Mouse (Mus musculus) urinary bladder, adult 2 months (tissue): Measurements from ENCODE around the gene Mrps2. TPM values are rescaled to one million over a fixed set of nuclear protein-coding genes. Genes with fewer than 3 reads are reported as not detected.
"Not testable (repeated sequence)": the region's sequence is repeated elsewhere in the genome, so short reads cannot be mapped to it uniquely, and the experiment has no call there.

Experiments
- DNase-seq: peaks from one replicate; pipeline ENCODE4 v3.0.0; 2022; ENCODE audit warnings: low spot score
- polyA plus RNA-seq: library from polyadenylated mRNA; depleted of rRNA; stranded (reverse); fragments of >200 nt; gene quantifications from 2 replicates; pipeline ENCODE4 v1.2.3, GENCODE M21; 2012

Mrps2 gene
- polyA plus RNA-seq, 1 experiment: 30.9 TPM

- DNase-seq: not testable (repeated sequence)
Observed at GRCm38 (mm10) chr2:28472011-28472410, 4.1 kb downstream of the Mrps2 start.

- DNase-seq: not testable (repeated sequence)
Observed at GRCm38 (mm10) chr2:28477993-28478392, 10.1 kb downstream of the Mrps2 start.

- DNase-seq: no peak
Observed at GRCm38 (mm10) chr2:28479208-28480204, 11.6 kb downstream of the Mrps2 start.

GRCm38 (mm10) chr2:28483861-28484260 is 16.0 kb downstream of the Mrps2 start:
- no peak for DNase-seq

GRCm38 (mm10) chr2:28494521-28494920 is 26.7 kb downstream of the Mrps2 start:
- no peak for DNase-seq

- DNase-seq: no peak
Observed at GRCm38 (mm10) chr2:28495207-28495756, 27.4 kb downstream of the Mrps2 start.

GRCm38 (mm10) chr2:28495801-28496595 is 28.1 kb downstream of the Mrps2 start:
- no peak for DNase-seq

GRCm38 (mm10) chr2:28496671-28497070 is 28.8 kb downstream of the Mrps2 start, which contains the start of gene Gbgt1:
TSS of gene Gbgt1 (plus strand) at chr2:28496891.
- no peak for DNase-seq

GRCm38 (mm10) chr2:28497561-28497960 is 29.7 kb downstream of the Mrps2 start:
- no peak for DNase-seq

GRCm38 (mm10) chr2:28498431-28498830 is 30.6 kb downstream of the Mrps2 start:
- no peak for DNase-seq

GRCm38 (mm10) chr2:28502987-28503386 is 35.1 kb downstream of the Mrps2 start:
- no peak for DNase-seq

- no peak for DNase-seq
Observed at GRCm38 (mm10) chr2:28504676-28505075, 36.8 kb downstream of the Mrps2 start.

- no peak for DNase-seq
Observed at GRCm38 (mm10) chr2:28505795-28506194, 37.9 kb downstream of the Mrps2 start, which contains the start of gene Gm10134. TSS of gene Gm10134 (plus strand) at chr2:28506095.

- DNase-seq: no peak
Observed at GRCm38 (mm10) chr2:28506291-28506690, 38.4 kb downstream of the Mrps2 start.

GRCm38 (mm10) chr2:28511600-28511999 is 43.7 kb downstream of the Mrps2 start:
- not testable (repeated sequence) for DNase-seq

GRCm38 (mm10) chr2:28512798-28513401 is 45.0 kb downstream of the Mrps2 start, which contains the start of gene Ralgds:
TSS of gene Ralgds (plus strand) at chr2:28513125.
- DNase-seq: peak; percentile 48

GRCm38 (mm10) chr2:28513431-28514370 is 45.8 kb downstream of the Mrps2 start:
- peak; percentile 50 for DNase-seq

GRCm38 (mm10) chr2:28514489-28514888 is 46.6 kb downstream of the Mrps2 start:
- no peak for DNase-seq

GRCm38 (mm10) chr2:28517206-28517909 is 49.5 kb downstream of the Mrps2 start:
- DNase-seq: peak; percentile 80

GRCm38 (mm10) chr2:28518231-28518630 is 50.4 kb downstream of the Mrps2 start:
- DNase-seq: no peak
